Mouse (Mus musculus) ES-E14 (cell line): ENCODE results near the gene Eif4e1b.

Experiments
- CHD2 ChIP-seq: IDR thresholded peaks from 2 replicates; pipeline ENCODE4 v1.6.1; 2014; ENCODE audit warnings: mild to moderate bottlenecking, low read depth, low read length, inconsistent platforms
- HCFC1 ChIP-seq: IDR thresholded peaks from 2 replicates; pipeline ENCODE4 v1.6.1; 2012; ENCODE audit warnings: low read length, inconsistent platforms, borderline replicate concordance; ENCODE audit not compliant: insufficient read depth
- MAFK ChIP-seq: IDR thresholded peaks from 2 replicates; pipeline ENCODE4 v1.6.1; 2014; ENCODE audit warnings: mild to moderate bottlenecking, low read depth, low read length, inconsistent platforms; ENCODE audit not compliant: insufficient read depth
- ZC3H11A ChIP-seq: IDR thresholded peaks from 2 replicates; pipeline ENCODE4 v1.6.1; 2012; ENCODE audit warnings: low read depth, mild to moderate bottlenecking, inconsistent platforms, low read length, borderline replicate concordance

- TF ChIP-seq HCFC1 (no peak), MAFK (no peak), CHD2 (no peak), ZC3H11A (no peak)
These were observed 40.5 kb downstream of the Eif4e1b start for GRCm38 (mm10) chr13:54824111-54824931.
